Mouse (Mus musculus): ENCODE measurements around the gene Kdr.

The Kdr gene

DNA sequence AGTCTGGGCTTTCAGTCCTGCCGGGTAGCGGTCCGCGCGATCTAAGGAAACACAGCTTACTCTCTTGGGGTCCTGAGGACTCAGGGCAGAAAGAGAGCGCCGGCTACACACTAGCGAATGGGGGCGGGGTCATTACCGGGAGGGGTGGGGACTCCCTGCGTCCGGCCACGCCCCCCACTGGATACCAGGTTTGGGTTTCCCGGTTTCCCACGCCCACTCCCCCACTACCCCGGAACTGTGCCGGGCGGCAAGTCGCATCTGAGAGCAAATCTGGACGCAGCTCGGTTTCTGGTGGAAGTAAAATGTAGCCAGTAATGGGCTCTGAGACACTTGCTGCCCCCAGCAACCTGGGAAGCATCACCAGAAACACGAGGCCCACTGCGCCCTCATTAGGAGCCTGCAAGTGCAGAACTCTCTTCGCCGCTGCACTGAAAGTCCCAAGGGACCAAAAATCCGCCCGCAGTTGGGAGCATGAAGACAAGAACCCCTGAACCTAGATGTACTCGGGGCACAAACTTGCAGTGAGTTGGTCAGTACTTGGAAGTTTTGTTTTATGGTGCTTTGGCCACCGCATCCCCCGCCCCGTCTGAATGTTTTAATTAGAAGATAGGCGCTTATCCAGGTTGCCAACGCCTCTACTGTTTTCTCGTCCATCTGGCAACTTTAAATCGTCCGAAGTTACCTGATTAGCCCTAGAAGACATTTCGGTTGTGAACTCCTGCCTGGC, at the start of gene Kdr:
Gene Kdr (minus strand): TSS at position 85 of the 727 bp plus-strand sequence.
- DNase-seq, result peak; percentile 38

GRCm38 (mm10) chr5:76026805-76027204, 48.5 kb upstream of the Kdr start:
- no peak for DNase-seq

DNA sequence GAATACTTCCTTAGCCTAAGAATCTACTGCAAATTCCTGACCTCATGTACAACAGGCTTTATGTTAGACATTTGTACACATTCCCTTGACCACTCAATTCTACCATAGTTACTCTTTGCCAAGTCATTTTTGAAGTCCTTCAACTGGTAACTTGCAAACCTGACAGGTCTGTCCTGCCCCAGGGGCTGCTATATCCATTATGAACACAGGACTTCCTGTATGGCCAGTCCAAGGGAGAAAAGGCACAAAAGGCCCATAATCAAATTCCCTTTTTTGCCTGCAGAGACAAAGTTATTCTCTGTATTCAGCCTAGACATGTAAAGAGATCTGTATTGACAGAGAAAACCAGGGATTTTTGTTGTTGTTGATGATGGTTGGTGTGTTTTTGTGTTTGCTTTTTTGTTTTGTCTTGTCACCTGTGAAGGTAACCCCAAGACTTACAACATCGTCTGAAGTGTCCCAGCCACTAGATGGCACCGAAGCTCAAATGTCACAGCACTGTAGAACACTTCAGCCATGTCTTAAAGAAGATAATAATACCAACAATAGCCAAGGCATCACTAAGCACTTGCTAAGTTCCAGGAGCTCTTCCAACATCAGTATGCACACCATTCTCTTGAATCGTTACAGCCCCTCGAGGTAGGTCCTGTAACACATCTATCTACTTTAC, 47.9 kb upstream of the Kdr start:
- DNase-seq, result peak; percentile 22

- DNase-seq, result no peak
Observed at GRCm38 (mm10) chr5:76023011-76023773, 44.9 kb upstream of the Kdr start.

- no peak for DNase-seq
Observed at GRCm38 (mm10) chr5:76022436-76022835, 44.2 kb upstream of the Kdr start.

GRCm38 (mm10) chr5:76018321-76018720, 40.1 kb upstream of the Kdr start:
- no peak for DNase-seq

GRCm38 (mm10) chr5:76016086-76016485, 37.8 kb upstream of the Kdr start:
- DNase-seq, result no peak

DNA sequence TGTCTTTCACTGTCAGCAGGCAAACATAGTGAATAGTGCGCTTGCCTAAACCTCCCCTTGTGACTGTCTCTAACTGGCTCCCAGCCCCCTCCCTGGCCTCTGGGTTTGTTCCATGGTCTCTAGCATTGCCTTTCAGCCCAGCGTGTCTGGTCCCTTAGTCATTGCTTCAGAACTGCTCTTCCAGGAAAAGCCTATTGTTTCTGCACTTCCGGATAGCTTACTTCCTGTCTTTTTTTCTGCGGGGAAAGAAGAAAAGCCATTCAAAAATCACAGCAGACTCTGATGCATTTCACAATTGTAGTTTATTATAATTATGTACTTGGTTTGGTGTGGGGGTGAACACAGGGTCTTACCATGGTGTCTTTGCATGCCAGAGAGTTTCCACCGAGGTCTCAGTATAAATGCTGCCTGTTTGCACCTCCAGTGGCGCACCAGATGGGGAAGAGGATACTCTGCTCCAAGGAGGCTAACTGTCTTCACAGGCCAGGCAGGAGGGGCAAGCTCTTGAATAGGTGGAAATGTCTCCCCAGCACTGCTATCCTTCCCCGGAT, 35.7 kb upstream of the Kdr start:
- DNase-seq, result no peak

DNA sequence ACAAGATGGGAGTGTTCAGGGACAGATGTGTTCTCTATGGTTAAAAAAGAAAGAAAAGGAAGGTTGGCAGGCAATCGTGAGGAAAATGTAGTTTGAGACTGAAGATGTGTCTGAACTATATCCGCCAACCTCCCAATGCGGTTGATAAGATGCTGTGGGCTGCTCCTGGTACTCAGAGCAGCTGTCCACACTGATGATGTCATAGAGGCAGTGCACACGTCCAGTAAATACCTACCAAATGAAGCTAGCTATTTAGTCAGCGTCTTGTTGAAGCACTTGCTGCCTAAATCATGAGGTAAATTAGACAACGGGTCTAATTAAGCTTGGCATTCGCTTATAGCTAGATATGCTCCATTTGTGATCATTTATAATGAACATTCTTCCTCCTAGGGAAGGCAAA, 28.1 kb upstream of the Kdr start:
- DNase-seq, result no peak

DNA sequence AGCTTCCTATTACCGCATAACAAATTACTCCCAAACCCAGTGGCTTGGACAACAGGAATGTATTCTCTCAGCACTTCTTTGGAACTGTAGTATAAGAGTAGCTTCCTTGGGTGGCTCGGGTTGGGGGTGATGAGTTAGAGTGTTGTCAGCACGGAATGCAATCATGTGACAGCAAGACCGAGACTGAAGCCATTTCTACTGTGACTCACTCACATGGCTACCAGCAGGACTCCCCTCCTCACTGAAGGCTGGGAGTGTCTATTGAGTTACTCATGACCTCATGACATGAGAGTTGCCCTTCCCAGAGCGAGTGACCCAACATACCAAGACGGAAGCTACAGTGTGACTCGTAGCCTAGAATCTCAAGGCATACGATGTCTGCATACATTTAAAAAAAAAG, 12.0 kb upstream of the Kdr start:
- DNase-seq, result no peak

GRCm38 (mm10) chr5:75987530-75987929, 9.3 kb upstream of the Kdr start:
- DNase-seq, result no peak

DNA sequence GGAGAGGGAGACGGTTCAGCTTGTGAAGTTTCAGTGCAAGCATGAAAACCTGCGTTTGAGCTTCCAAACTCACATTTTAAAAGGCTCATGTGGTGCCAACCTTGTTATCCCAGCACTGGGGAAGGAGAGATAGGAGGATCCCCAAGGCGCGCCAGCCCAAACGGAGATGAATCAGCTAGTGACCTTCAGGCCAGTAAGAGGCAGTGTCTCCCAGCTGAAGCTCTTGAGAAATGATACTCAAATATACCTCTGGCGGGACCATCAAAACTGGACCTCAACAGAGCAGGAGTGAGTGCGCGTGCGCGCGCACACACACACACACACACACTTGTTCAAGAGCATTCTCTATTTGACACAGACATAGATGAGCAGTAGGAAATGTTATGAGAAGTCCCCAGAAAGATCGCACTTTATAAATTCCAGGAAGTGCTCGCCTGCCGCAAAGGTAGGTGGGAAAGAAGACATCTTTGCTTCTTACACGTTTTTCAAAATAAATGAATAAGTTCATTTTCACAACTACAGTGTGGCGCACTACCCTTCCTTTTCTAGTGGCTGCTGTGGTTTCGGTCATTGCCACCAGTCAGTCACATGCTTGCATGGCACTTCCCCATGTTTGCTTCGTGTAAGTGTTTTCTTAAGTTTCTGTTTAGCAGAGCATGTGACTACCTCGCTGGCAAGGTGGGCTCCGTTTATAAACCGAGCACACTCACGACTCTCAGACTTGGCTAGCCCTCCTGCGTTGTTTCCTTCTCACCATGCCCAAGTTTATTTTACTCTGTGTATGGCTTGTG, 2.5 kb upstream of the Kdr start:
- DNase-seq, result no peak

- no peak for DNase-seq
Observed at GRCm38 (mm10) chr5:75979108-75979507, 850 bp upstream of the Kdr start.

DNA sequence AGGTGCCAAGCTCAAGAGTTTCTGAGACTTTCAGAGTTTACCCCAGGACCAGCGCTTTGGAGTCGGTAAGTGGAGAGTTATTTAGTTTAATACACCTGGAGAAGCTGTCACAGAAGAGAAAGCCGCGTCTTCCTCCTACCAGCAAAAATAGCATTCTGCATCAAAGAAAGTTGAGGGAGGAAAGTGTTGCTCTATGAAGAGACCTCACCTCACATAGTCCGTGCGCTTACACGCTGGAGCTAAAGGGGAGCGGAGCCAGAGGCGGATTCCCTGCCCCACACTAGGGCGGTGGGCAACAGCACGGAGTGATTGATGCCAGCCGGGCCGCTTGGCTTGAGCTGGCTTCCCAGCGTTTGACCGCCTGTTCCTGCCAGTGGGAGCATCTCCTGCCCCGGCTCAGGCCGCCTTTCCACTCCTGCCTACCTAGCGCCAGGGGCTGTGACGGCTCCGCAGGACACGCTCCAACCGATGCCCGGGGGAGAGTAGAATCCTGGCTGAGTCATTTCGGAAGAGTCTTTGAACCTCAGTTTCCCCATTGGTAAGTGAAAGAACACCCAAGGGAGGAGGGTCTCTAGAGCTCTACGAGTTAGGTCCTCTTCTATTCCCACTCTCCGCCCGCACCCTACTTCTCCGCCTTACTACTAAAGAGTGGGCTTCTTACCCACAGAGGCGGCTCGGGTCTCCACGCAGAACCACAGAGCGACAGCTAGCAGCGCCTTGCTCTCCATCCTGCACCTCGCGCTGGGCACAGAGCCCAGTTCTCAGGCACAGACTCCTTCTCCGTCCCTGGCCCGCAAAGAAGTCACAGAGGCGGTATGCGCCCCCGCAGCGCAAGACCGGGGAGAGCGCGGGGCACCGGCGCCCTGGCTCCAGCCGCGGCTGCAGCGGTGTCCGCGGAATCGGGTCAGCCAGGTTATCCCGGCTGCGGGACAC, 551 bp downstream of the Kdr start:
- DNase-seq, result peak; percentile 28

DNA sequence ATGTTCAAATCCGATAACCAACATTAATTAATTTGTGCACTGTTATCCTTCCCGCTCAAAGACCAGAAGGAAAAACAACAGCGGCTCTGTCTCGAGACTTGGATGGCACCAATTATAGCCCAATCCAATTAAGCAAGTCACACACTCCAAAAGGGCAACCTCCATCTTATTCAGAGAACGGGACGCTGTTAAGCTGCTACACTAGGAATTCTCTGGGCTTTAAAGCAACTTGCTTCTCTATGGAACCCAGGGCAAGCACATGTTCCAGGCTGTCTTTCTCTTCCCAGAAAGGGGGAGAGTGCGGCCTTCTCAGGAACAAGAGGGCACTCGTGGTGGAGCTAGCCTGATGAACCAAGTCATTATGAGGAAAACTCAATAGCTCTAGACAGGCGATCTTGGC, 1.6 kb downstream of the Kdr start:
- no peak for DNase-seq

DNA sequence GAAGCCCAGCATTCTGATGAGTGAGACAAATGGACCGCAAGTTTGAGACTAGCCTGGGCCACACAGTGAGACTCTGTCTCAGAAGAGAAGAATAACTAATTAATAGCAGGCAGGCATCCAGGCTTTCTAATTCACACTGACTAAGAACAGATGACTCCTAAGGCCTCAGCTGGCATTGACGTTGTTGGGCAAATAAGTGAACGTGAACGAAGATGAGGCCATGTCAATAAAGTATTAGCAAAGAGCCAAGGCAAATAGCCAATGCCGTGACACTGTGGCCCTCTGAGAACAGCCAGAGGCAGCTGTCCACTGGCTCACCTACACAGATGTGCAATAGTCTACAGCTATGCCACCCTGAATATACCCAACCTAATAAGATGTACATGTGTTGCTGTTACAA, 2.9 kb downstream of the Kdr start:
- DNase-seq, result no peak

- no peak for DNase-seq
Observed at GRCm38 (mm10) chr5:75974543-75975130, 3.6 kb downstream of the Kdr start.

GRCm38 (mm10) chr5:75969887-75970286, 8.4 kb downstream of the Kdr start:
- DNase-seq, result no peak

DNA sequence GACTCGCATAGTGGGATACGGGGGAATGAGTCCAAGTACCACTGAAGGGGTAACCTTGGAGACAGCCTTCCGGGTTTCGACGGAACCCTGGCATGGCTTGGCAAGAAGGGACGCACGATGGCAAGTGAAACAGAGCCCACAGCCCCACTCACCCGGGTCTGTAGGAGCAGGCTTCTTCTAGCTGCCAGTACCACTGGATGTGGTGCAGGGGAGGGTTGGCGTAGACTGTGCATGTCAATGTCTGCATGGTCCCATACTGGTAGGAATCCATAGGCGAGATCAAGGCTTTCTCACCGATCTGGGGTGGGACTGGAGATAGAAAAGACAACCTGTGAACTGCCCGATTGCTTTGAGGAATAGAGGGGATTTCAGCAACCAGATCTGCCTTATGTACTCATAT, 15.7 kb downstream of the Kdr start:
- DNase-seq, result no peak

GRCm38 (mm10) chr5:75961741-75962469, 16.4 kb downstream of the Kdr start:
- no peak for DNase-seq

DNA sequence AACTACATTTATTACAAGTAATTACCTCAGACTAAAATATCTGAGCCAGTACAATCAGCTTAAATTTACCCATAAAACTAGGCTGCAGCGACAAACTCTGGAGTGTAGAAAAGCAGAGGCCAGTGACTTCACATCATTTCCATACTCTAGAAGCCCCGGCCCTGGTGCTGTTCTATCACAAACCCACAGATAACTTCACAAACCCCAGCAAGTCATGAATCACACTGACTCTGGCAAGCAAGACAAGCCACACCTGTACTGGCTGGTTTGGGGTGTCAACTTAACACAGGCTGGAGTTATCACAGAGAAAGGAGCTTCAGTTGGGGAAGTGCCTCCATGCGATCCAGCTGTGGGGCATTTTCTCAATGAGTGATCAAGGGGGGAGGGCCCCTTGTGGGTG, 18.4 kb downstream of the Kdr start:
- DNase-seq, result no peak

All from right cerebral cortex, postnatal 14 days (tissue).